Mouse (Mus musculus): ENCODE data around the gene Snx18. TPM values are rescaled to one million over a fixed set of nuclear protein-coding genes. Genes with fewer than 3 reads are reported as not detected.

Snx18 gene
- total and polyA plus RNA-seq, 3 experiments = 6.4 to 12.6 (median 9.1) TPM

GRCm38 (mm10) chr13:113582024-113582423, 36.3 kb downstream of the Snx18 start:
- Histone ChIP-seq H3K4me2 (ENCODE audit: insufficient read depth, low read depth, poor library complexity, severe bottlenecking) (no peak overlapping the region), H3K79me2 (replicated peaks; ENCODE audit: control insufficient read depth, extremely low read depth, insufficient read depth, poor library complexity, severe bottlenecking) (no peaks in the 10 kb centered on the region), H3K4me3 (replicated peaks in 1 of 3; ENCODE audit: low read depth in 2 of 3, low read length in 2 of 3, poor library complexity in 1 of 3) (no peak overlapping the region), H3K9me3 (replicated peaks; ENCODE audit: low read length) (no peaks in the 10 kb centered on the region), H3K36me3 (replicated peaks in 1 of 2; ENCODE audit: control insufficient read depth in 1 of 2, insufficient read depth in 1 of 2, low read length in 1 of 2) (no peaks in the 10 kb centered on the region), H3K9ac (ENCODE audit: insufficient read depth, low read depth) (no peak overlapping the region), H3K4me1 (ENCODE audit: control insufficient read depth in 1 of 2, insufficient read depth in 2 of 2) (no peaks in the 10 kb centered on the region), H3K27ac (ENCODE audit: insufficient read depth, low read depth) (no peak overlapping the region), H3K27me3 (replicated peaks) (no peaks in the 10 kb centered on the region)
- TF ChIP-seq SIN3A (IDR thresholded peaks at IDR 0.05; ENCODE audit: low read length) (no peak), EP300 (IDR thresholded peaks at IDR 0.05; ENCODE audit: low read length) (no peak), MAX (IDR thresholded peaks at IDR 0.05; ENCODE audit: low read length) (no peak), PAX5 (IDR thresholded peaks at IDR 0.05; ENCODE audit: low read length) (no peak), MEF2A (IDR thresholded peaks at IDR 0.05; ENCODE audit: borderline replicate concordance, low read depth, low read length) (no peak), POLR2A (IDR thresholded peaks at IDR 0.05; ENCODE audit: low read depth, low read length) (no peak), HCFC1 (IDR thresholded peaks at IDR 0.05; ENCODE audit: low read depth, low read length) (no peak), CHD1 (IDR thresholded peaks at IDR 0.05; ENCODE audit: low read depth, low read length) (no peak), MYC (IDR thresholded peaks at IDR 0.05; ENCODE audit: low read depth, low read length) (no peak), GABPA (IDR thresholded peaks at IDR 0.05; ENCODE audit: insufficient replicate concordance, low read depth, low read length) (no peak), MAFK (IDR thresholded peaks at IDR 0.05; ENCODE audit: insufficient replicate concordance, low read length) (no peak)
- in situ Hi-C loops (cut with MboI; ENCODE audit: low pct_ligation_motif_present, low pct_unique_long_range_greater_than_20kb, low sequenced_read_pairs) (no loop called here), dilution Hi-C loops (cut with MboI; ENCODE audit: extremely low pct_ligation_motif_present, extremely low pct_unique_long_range_greater_than_20kb, low sequenced_read_pairs) (no loop called here)
- DNase-seq (ENCODE audit: extremely low read depth) = no peak

- no peak overlapping the region for H3K9ac ChIP-seq (ENCODE audit: insufficient read depth, low read depth)
- H3K27ac ChIP-seq (ENCODE audit: insufficient read depth, low read depth) = no peak overlapping the region
- H3K4me3 ChIP-seq (replicated peaks in 1 of 3; ENCODE audit: low read depth in 2 of 3, low read length in 2 of 3, poor library complexity in 1 of 3) = no peak overlapping the region
- TF ChIP-seq MAFK (IDR thresholded peaks at IDR 0.05; ENCODE audit: insufficient replicate concordance, low read length) = no peak
- TF ChIP-seq MEF2A (IDR thresholded peaks at IDR 0.05; ENCODE audit: borderline replicate concordance, low read depth, low read length) = no peak
- no peak for TF ChIP-seq ZNF384 (IDR thresholded peaks at IDR 0.05; ENCODE audit: low read depth, low read length)
- no peak for TF ChIP-seq EP300 (IDR thresholded peaks at IDR 0.05; ENCODE audit: low read length)
- TF ChIP-seq POLR2AphosphoS2 (IDR thresholded peaks at IDR 0.05; ENCODE audit: low read depth, low read length) = no peak
- no peak for TF ChIP-seq E2F4 (IDR thresholded peaks at IDR 0.05; ENCODE audit: insufficient replicate concordance, low read depth, low read length)
- no peak for TF ChIP-seq USF1 (IDR thresholded peaks at IDR 0.05; ENCODE audit: low read depth, low read length)
- H3K4me1 ChIP-seq (ENCODE audit: control insufficient read depth in 1 of 2, insufficient read depth in 2 of 2) = no peaks in the 10 kb centered on the region
- no peak for DNase-seq (ENCODE audit: extremely low read depth)
- H3K4me2 ChIP-seq (ENCODE audit: insufficient read depth, low read depth, poor library complexity, severe bottlenecking) = no peak overlapping the region
- H3K27me3 ChIP-seq (replicated peaks) = no peaks in the 10 kb centered on the region
- no peaks in the 10 kb centered on the region for H3K79me2 ChIP-seq (replicated peaks; ENCODE audit: control insufficient read depth, extremely low read depth, insufficient read depth, poor library complexity, severe bottlenecking)
- no peaks in the 10 kb centered on the region for H3K9me3 ChIP-seq (replicated peaks; ENCODE audit: low read length)
- H3K36me3 ChIP-seq (replicated peaks in 1 of 2; ENCODE audit: control insufficient read depth in 1 of 2, insufficient read depth in 1 of 2, low read length in 1 of 2) = no peaks in the 10 kb centered on the region
- dilution Hi-C loops (cut with MboI; ENCODE audit: extremely low pct_ligation_motif_present, extremely low pct_unique_long_range_greater_than_20kb, low sequenced_read_pairs) = no loop called here
- in situ Hi-C loops (cut with MboI; ENCODE audit: low pct_ligation_motif_present, low pct_unique_long_range_greater_than_20kb, low sequenced_read_pairs) = no loop called here
These were observed 36.9 kb downstream of the Snx18 start for GRCm38 (mm10) chr13:113581436-113581835.

GRCm38 (mm10) chr13:113580400-113580790, 38.0 kb downstream of the Snx18 start:
- TF ChIP-seq SMC3 (IDR thresholded peaks at IDR 0.05; ENCODE audit: low read depth, low read length) = no peak
- no peak for TF ChIP-seq MYC (IDR thresholded peaks at IDR 0.05; ENCODE audit: low read depth, low read length)
- TF ChIP-seq NRF1 (IDR thresholded peaks at IDR 0.05; ENCODE audit: low read depth, low read length) = no peak
- TF ChIP-seq CHD1 (IDR thresholded peaks at IDR 0.05; ENCODE audit: low read depth, low read length) = no peak
- no peak for TF ChIP-seq MAZ (IDR thresholded peaks at IDR 0.05; ENCODE audit: low read depth, low read length)
- TF ChIP-seq MXI1 (IDR thresholded peaks at IDR 0.05; ENCODE audit: low read depth, low read length) = no peak
- no peak for TF ChIP-seq E2F4 (IDR thresholded peaks at IDR 0.05; ENCODE audit: insufficient replicate concordance, low read depth, low read length)
- no peak overlapping the region for H3K9ac ChIP-seq (ENCODE audit: insufficient read depth, low read depth)
- H3K4me3 ChIP-seq (replicated peaks in 1 of 3; ENCODE audit: low read depth in 2 of 3, low read length in 2 of 3, poor library complexity in 1 of 3) = no peak overlapping the region
- in situ Hi-C loops (cut with MboI; ENCODE audit: low pct_ligation_motif_present, low pct_unique_long_range_greater_than_20kb, low sequenced_read_pairs) = no loop called here
- dilution Hi-C loops (cut with MboI; ENCODE audit: extremely low pct_ligation_motif_present, extremely low pct_unique_long_range_greater_than_20kb, low sequenced_read_pairs) = no loop called here
- no peaks in the 10 kb centered on the region for H3K9me3 ChIP-seq (replicated peaks; ENCODE audit: low read length)
- no peaks in the 10 kb centered on the region for H3K27me3 ChIP-seq (replicated peaks)
- H3K4me2 ChIP-seq (ENCODE audit: insufficient read depth, low read depth, poor library complexity, severe bottlenecking) = no peak overlapping the region
- H3K36me3 ChIP-seq (replicated peaks in 1 of 2; ENCODE audit: control insufficient read depth in 1 of 2, insufficient read depth in 1 of 2, low read length in 1 of 2) = no peaks in the 10 kb centered on the region
- H3K27ac ChIP-seq (ENCODE audit: insufficient read depth, low read depth) = no peak overlapping the region
- no peak for DNase-seq (ENCODE audit: extremely low read depth)
- H3K4me1 ChIP-seq (ENCODE audit: control insufficient read depth in 1 of 2, insufficient read depth in 2 of 2) = no peaks in the 10 kb centered on the region
- H3K79me2 ChIP-seq (replicated peaks; ENCODE audit: control insufficient read depth, extremely low read depth, insufficient read depth, poor library complexity, severe bottlenecking) = no peaks in the 10 kb centered on the region

All from CH12.LX (cell line).